Mouse (Mus musculus) left cerebral cortex, adult 18-20 months (tissue): ENCODE measurements around the gene Ptpn14. TPM values are rescaled to one million over a fixed set of nuclear protein-coding genes. Genes with fewer than 3 reads are reported as not detected.

Experiments
- DNase-seq, 2 experiments: peaks; one replicate each; pipeline ENCODE4 v3.0.0; 2021 to 2022; ENCODE audit warnings: low spot score in 2 of 2, mixed read lengths in 1 of 2
- total RNA-seq, 2 experiments: library from RNA; stranded (reverse); gene quantifications; 2 replicates each; pipeline ENCODE4 v1.2.3; 2021

Gene Ptpn14
- total RNA-seq, 2 experiments from 2014 or later, result 12.8 to 14.8 TPM

DNA sequence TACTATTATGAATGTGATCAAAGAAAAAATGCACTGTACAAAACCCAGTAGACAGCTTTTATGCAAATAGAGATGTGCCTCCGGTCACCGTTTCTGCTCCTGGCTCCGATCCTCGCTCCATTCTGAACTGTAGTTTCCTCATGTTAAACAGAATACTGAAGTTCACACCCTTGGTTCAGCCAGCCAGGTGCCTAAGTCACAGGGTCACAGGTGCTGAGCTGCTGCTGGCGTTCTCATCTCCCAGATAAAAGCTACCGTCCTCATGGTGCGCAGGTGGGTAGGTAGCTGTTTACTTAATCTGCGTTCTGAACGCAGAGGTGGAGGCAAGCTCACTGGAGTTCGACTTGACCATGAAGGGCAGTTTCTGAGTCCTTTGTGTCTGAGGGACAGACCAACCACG lies 75.7 kb downstream of the Ptpn14 start:
- no peak for DNase-seq

GRCm38 (mm10) chr1:189806533-189807297 lies 78.6 kb downstream of the Ptpn14 start:
- DNase-seq, result peak; percentile 17 to 33

GRCm38 (mm10) chr1:189808015-189808414 lies 79.9 kb downstream of the Ptpn14 start:
- no peak for DNase-seq

GRCm38 (mm10) chr1:189808453-189808852 lies 80.4 kb downstream of the Ptpn14 start:
- DNase-seq, result no peak

GRCm38 (mm10) chr1:189811778-189812177 lies 83.7 kb downstream of the Ptpn14 start:
- no peak for DNase-seq

DNA sequence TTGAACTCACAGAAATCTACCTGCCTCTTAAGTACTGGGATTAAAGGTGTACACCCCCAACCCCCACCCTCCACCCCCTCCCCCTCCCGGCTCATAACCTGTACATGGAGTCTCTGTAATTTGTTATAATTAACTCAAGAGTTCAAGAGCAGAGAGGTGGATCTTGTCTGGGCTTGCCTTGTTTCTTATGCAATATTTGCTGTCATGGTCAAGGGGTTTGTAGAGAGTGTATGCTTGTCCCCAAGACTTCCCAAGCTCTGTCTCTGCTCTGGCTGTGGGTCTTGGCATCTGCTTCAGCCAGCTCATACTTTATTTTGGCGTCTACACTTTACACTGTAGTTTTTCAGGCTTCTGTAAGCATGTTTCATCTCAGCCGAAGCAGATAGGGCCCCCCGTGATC lies 86.3 kb downstream of the Ptpn14 start:
- no peak for DNase-seq

DNA sequence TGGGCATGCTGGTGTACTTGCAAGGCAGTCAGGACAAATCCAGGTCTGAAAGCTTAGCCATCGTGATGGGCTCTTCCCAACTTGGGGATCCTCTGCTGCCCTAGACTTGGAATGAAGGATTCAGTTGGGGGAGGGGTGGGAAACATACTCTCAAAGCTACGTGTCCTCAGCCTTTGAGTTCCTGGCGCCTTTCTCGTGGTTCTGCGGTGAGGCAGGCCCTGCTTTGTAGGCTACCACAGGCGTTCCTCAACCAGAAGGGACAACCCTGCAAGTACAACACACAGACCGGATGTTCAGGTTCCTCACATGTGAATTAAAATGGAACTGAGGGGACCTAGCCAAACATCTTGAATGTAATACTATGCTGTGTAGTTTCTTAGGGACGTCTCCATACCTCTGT lies 89.0 kb downstream of the Ptpn14 start:
- no peak for DNase-seq

DNA sequence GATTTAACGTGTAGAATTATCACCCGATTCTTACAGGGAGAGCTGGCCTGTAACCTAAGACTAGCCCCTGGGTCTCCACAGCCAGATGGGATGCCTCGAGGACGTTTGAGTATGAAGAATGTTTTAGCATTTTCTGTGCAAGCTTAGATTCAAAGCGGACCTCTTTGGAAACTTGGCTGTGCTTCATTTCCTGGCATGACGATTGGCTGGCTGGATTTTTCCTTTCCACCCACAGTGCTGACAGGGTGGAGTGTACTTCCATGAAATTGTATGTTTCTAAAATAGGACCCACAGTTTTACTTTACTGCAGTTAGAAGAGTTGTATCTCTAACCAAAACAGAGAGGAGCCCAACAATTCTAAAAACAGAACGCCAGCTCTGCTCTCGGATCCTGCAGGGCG lies 89.7 kb downstream of the Ptpn14 start:
- DNase-seq, result peak; percentile 61 to 71

- DNase-seq, result no peak
These were observed 92.0 kb downstream of the Ptpn14 start for GRCm38 (mm10) chr1:189820111-189820510.

DNA sequence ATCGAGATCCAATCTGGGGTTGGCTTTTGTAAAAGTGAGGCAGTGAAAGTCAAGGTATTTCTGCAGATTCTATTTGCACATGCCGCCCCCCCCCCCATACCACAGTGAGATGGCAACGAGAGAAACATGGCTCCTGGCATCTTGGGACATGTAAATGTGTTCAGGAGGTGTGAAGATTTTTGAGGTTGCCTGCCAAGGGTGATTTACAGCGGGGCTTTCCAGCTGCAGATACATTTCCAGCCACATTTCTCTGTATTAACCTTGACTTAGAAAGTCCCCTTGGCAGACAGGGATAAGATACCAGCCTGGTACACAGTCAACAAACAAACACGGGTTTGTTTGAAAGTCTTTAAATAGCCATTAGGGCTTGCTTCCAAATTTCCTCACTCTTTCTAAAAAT lies 96.4 kb downstream of the Ptpn14 start:
- DNase-seq, result no peak

DNA sequence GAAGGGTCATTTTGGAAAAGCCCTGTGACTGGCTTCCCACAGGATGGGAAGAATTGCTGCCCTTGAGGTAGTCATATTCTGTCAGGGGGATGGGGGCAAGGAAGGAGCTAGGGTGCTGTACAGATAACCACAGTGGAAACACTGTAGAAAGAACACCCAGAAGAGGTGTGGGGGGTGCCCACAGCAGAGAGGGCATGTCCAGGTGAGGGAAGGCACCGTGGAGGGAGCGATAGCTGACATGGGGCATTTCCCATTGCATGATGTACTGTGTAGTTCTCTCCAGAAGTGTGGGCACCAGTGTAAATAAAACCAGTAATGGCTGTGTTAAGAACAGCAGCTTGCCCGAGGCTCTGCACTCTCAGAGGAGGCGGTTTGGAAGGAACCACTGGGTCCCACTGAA lies 102.3 kb downstream of the Ptpn14 start:
- DNase-seq, result no peak

- DNase-seq, result no peak
These were observed 102.7 kb downstream of the Ptpn14 start for GRCm38 (mm10) chr1:189830797-189831232.

DNA sequence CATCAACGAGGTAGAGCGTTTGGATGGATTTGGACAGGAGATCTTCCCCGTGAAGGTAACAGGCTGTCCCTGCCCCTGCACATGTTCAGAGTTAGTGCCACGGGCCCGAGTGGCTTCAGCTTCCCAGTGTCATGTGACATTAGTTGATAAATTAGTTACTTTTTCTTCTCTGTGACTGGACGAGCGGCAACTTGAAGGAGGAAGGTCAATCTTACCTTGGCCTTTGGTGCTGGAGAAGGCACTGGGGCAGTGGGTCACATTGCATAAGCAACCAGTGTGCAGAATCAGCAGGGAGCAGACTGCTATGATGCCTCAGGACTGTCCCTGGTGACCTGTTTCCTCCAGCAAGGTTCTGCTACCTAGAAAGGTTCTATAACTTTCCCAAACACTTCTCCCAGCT lies 105.3 kb downstream of the Ptpn14 start:
- DNase-seq, result no peak

GRCm38 (mm10) chr1:189834166-189834565 lies 106.1 kb downstream of the Ptpn14 start:
- DNase-seq, result no peak

- no peak for DNase-seq
These were observed 118.3 kb downstream of the Ptpn14 start for GRCm38 (mm10) chr1:189846319-189846718.

DNA sequence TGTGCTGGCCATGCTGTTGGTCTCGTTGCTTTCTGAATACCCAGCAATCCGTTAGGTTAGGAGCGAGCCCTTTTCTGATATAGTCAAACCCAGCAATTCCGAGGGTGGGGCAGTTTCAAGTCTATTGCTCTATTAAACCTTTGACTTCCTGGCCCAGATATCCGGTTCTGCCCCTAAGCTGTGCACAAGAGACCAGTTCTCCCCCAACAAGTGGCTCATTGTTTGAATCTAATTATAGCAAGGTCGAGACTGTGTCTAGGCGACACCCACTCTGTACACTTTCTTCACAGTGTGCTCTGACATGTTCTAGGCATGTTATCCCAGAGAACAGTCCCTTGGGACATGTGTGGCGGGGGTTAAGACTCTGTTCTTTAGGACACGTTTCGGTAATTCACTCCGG lies 121.5 kb downstream of the Ptpn14 start:
- DNase-seq, result no peak

- no peak for DNase-seq
These were observed 124.0 kb downstream of the Ptpn14 start for GRCm38 (mm10) chr1:189852051-189852450.

- DNase-seq, result no peak
These were observed 124.4 kb downstream of the Ptpn14 start for GRCm38 (mm10) chr1:189852456-189852855.

GRCm38 (mm10) chr1:189854646-189855045 lies 126.6 kb downstream of the Ptpn14 start:
- no peak for DNase-seq

DNA sequence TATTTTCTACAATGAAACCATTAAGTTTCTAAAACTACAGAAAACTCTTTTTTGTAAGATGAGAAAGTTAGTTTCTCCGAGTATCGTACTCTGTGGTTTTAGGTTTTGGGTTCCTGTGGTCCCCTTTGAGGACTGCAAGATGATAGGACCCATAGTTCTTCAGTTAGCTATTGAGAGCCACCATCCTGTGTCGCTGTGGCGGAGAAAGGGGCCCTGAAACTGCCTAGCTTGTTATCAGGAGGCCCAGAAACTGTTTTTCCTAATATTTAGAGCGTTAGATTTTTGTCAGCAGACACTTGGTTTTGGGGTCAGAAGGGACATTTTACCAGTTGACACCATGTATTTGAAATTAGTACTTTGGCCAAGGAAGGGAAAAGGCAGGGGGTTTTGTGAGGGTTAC lies 127.7 kb downstream of the Ptpn14 start:
- DNase-seq, result no peak

GRCm38 (mm10) chr1:189858377-189858776 lies 130.3 kb downstream of the Ptpn14 start:
- no peak for DNase-seq

DNA sequence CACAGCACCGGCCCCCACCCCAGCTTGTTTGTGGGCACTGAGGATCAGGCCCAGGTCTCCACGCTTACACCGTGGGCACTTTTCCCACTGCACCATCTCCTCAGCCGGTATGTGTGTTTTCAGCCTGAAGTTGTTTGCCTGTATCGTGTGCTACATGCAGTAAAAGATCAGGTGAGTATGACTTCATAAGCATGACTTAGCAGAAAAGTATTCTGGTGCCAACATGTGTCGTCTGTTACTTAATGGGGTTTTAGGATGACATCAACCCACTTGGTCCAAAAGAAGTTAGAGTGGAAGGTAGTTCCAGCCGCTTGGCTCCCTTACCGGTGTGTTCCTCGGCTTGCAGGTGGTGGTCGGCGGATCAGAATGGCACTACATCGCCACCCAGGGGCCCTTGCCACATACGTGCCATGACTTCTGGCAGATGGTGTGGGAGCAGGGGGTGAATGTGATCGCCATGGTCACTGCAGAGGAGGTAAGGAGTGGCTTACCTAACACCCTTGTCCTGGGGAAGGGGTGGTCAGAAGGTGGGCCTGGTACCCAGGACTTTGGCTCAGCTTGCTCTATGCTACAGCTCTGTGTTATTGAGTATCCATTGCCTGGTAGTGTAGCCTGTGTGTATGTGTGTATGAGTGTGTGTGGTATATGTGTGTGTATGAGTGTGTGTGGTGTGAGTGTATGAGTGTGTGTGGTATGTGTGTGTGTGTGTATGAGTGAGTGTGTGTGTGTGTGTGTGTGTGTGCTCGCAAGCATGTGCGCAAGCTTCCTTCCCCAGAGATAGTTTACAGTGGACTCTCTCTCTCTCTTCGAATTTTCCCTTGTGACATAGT lies 132.3 kb downstream of the Ptpn14 start:
- DNase-seq, result no peak
